Mouse (Mus musculus): Measurements from ENCODE around the gene Olfr652. TPM values are rescaled to one million over a fixed set of nuclear protein-coding genes. Genes with fewer than 3 reads are reported as not detected.

Gene Olfr652
- polyA plus RNA-seq (2015; fragmentation: Nextera tagmentation; extraction: Ambion mirVana), result not detected in 2 replicates

DNA sequence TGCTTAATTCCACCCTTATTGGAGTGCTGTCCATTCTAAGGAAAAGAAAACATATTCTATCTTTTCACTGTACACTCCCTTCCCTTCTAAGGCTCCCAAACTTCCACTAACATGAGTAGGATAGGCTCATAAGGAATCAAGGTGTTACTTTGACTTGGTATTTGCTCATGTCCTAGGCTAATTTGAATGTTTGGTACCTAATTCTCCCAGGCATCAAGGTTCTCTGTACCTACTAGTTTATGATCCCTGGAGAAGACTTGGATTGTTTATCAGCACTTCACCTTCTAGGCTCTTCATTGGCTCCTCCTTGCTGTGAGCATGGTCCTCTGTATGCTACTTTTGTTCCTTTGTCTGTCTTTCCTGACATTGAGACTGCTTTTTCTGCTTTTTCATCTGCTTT lies at the start of gene Olfr652:
Gene Olfr652, plus strand, starts transcription at position 301 of the 400 bp plus-strand sequence.
- no peaks in the 10 kb centered on the region for H3K9me3 ChIP-seq (replicated peaks; ENCODE audit: low read length)
- ATAC-seq (replicated peaks; ENCODE audit: low FRiP score, low read depth), result no peak

DNA sequence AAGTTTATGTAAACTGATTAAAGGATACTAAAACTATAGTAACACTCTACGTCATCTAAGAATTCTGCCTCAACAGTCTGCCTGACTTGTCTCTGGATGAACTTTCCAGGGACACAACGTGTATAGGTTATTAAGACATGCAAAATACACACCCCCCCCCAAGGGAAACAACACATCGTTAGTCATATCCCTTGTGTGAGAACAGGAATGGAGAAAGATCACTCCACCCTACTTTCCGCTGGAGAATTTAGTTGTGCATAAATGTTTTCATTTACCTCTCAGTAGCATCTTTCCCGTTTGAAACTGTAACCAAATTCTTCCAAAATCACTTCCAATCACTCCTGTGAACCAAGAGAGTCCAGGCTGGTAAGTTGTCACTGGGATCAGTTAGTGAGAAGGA lies 10.9 kb upstream of the Olfr652 start, which contains the start of gene Olfr651:
Gene Olfr651, plus strand, starts transcription at position 301 of the 400 bp plus-strand sequence.
- WGBS, result 79% methylated on average over 5 of the region's 5 CpGs
- TF ChIP-seq CTCF (IDR thresholded peaks at IDR 0.05; ENCODE audit: low read depth), result no peak
- Histone ChIP-seq H3K4me3 (replicated peaks; ENCODE audit: low read depth, low read length) (no peak within 1 kb of the TSS), H3K36me3 (ENCODE audit: insufficient read depth, low read length) (no peaks in the 10 kb centered on the region), H3K27me3 (ENCODE audit: insufficient read depth, low read length) (no peaks in the 10 kb centered on the region), H3K9me3 (replicated peaks; ENCODE audit: low read length) (no peaks in the 10 kb centered on the region), H3K9ac (ENCODE audit: low read depth, low read length) (no peak within 1 kb of the TSS), H3K4me2 (ENCODE audit: low read length) (no peak within 1 kb of the TSS), H3K27ac (no peak within 1 kb of the TSS), H3K4me1 (replicated peaks; ENCODE audit: insufficient read depth, low read length) (no peaks in the 10 kb centered on the region)
- no peak for DNase-seq (ENCODE audit: low spot score)
- ATAC-seq (replicated peaks; ENCODE audit: low FRiP score, low read depth), result no peak

More for the DNA sequence above, at the start of gene Olfr652:
- Histone ChIP-seq H3K36me3 (ENCODE audit: insufficient read depth, low read length) (no peaks in the 10 kb centered on the region), H3K27me3 (ENCODE audit: insufficient read depth, low read length) (no peaks in the 10 kb centered on the region), H3K4me1 (replicated peaks; ENCODE audit: insufficient read depth, low read length) (no peaks in the 10 kb centered on the region), H3K4me3 (replicated peaks; ENCODE audit: low read depth, low read length) (no peak within 1 kb of the TSS), H3K9ac (ENCODE audit: low read depth, low read length) (no peak within 1 kb of the TSS), H3K27ac (no peak within 1 kb of the TSS), H3K4me2 (ENCODE audit: low read length) (no peak within 1 kb of the TSS)
- no peak for TF ChIP-seq CTCF (IDR thresholded peaks at IDR 0.05; ENCODE audit: low read depth)
- no peak for DNase-seq (ENCODE audit: low spot score)

DNA sequence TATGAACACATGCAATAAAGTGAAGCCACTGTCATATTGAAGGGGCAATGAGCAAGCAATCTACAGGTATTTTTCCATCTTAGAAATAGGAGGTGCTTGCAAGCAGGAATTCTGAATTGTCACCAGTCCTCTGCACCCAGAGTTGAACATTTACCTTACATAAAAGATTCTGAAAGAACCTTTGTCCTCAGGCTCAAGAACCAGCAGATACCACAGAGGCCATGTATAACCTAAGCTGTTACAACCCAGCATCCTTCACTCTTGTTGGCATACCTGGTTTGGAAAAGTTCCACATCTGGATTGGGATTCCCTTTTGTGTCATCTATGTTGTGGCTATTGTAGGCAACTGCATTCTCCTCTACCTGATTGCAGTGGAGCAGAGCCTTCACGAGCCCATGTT lies 8.0 kb upstream of the Olfr652 start:
- no peak for TF ChIP-seq CTCF (IDR thresholded peaks at IDR 0.05; ENCODE audit: low read depth)
- ATAC-seq (replicated peaks; ENCODE audit: low FRiP score, low read depth), result no peak
- WGBS, result 71% methylated on average over 1 of the region's 1 CpGs

DNA sequence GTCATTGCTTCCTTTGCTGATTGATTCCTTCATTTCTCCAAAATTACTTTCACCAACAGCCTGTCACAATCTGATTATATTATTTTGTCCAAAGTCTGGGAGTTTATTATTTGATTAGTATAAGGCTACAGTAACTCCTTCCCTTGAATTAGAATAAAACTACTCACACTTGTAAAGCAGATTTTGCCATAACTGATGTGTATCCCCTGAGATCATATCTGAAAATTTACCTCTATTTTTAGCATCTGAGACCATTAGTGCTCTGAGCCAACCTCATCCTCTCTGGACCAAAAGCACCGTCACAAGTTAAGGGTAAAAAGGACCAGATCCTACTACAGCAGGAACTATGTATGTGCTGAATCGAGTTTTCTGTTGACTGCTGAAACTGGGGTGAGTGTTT lies 16.3 kb downstream of the Olfr652 start, which contains the start of gene Olfr653:
Gene Olfr653, plus strand, starts transcription at position 301 of the 400 bp plus-strand sequence.
- DNase-seq (ENCODE audit: low spot score) (no peak), ATAC-seq (replicated peaks; ENCODE audit: low FRiP score, low read depth) (no peak)
- Histone ChIP-seq H3K4me2 (ENCODE audit: low read length) (no peak within 1 kb of the TSS), H3K4me3 (replicated peaks; ENCODE audit: low read depth, low read length) (no peak within 1 kb of the TSS), H3K36me3 (ENCODE audit: insufficient read depth, low read length) (no peaks in the 10 kb centered on the region), H3K27me3 (ENCODE audit: insufficient read depth, low read length) (no peaks in the 10 kb centered on the region), H3K9ac (ENCODE audit: low read depth, low read length) (no peak within 1 kb of the TSS), H3K9me3 (replicated peaks; ENCODE audit: low read length) (no peaks in the 10 kb centered on the region), H3K27ac (no peak within 1 kb of the TSS), H3K4me1 (replicated peaks; ENCODE audit: insufficient read depth, low read length) (no peaks in the 10 kb centered on the region)
- WGBS, result 64% methylated on average over 2 of the region's 2 CpGs
- no peak for TF ChIP-seq CTCF (IDR thresholded peaks at IDR 0.05; ENCODE audit: low read depth)

More for the DNA sequence above, 8.0 kb upstream of the Olfr652 start:
- H3K4me2 ChIP-seq (ENCODE audit: low read length), result no peak overlapping the region
- DNase-seq (ENCODE audit: low spot score), result no peak
- H3K9ac ChIP-seq (ENCODE audit: low read depth, low read length), result no peak overlapping the region
- no peak overlapping the region for H3K4me3 ChIP-seq (replicated peaks; ENCODE audit: low read depth, low read length)
- no peak overlapping the region for H3K27ac ChIP-seq
- no peaks in the 10 kb centered on the region for H3K9me3 ChIP-seq (replicated peaks; ENCODE audit: low read length)
- H3K4me1 ChIP-seq (replicated peaks; ENCODE audit: insufficient read depth, low read length), result no peaks in the 10 kb centered on the region
- H3K27me3 ChIP-seq (ENCODE audit: insufficient read depth, low read length), result no peaks in the 10 kb centered on the region
- H3K36me3 ChIP-seq (ENCODE audit: insufficient read depth, low read length), result no peaks in the 10 kb centered on the region

DNA sequence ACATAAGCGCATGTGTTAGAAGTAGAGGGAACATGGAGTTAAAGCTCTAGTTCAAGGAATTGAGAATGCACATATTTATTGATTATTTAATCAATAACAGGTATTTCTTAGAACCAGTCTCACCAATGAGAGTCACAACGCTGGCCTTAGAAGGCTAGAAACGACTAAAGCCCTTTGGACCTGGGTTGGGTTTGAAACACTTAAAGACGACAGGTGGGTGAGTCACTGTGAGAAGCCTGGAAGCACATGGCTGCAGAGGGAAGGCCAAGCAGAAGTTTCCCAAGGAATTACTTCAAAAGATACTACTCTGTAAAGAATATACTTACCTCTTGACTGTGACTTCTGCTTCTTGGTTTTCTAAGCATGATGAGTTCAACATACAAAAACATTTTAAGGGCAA lies 20.1 kb downstream of the Olfr652 start:
- H3K4me3 ChIP-seq (replicated peaks; ENCODE audit: low read depth, low read length), result no peak overlapping the region
- no peak for TF ChIP-seq CTCF (IDR thresholded peaks at IDR 0.05; ENCODE audit: low read depth)
- WGBS, result 91% methylated on average over 4 of the region's 4 CpGs
- H3K4me2 ChIP-seq (ENCODE audit: low read length), result no peak overlapping the region
- no peak for ATAC-seq (replicated peaks; ENCODE audit: low FRiP score, low read depth)
- no peak overlapping the region for H3K27ac ChIP-seq
- H3K9ac ChIP-seq (ENCODE audit: low read depth, low read length), result no peak overlapping the region
- H3K27me3 ChIP-seq (ENCODE audit: insufficient read depth, low read length), result no peaks in the 10 kb centered on the region
- H3K36me3 ChIP-seq (ENCODE audit: insufficient read depth, low read length), result no peaks in the 10 kb centered on the region
- H3K9me3 ChIP-seq (replicated peaks; ENCODE audit: low read length), result no peaks in the 10 kb centered on the region
- no peaks in the 10 kb centered on the region for H3K4me1 ChIP-seq (replicated peaks; ENCODE audit: insufficient read depth, low read length)
- DNase-seq (ENCODE audit: low spot score), result no peak

DNA sequence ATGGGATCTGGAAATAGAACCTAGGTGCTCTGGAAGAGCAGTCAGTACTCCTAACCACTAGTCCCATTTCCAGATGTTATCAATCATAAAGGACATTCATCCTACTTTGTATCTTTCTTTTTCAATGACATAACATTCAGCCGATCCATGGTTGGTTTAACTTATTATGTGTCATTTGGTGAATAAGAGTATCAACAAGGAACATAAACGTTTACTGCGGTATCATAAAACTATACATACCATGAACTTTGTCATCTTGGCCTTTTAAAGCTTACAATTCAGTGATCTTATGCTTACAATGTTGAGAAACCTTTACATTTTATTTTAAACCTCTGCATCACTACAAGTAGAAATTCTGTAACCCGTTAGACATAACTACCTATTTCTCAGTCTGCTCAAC lies 20.7 kb downstream of the Olfr652 start:
- H3K9ac ChIP-seq (ENCODE audit: low read depth, low read length), result no peak overlapping the region
- 84% methylated on average over 4 of the region's 4 CpGs for WGBS

DNA sequence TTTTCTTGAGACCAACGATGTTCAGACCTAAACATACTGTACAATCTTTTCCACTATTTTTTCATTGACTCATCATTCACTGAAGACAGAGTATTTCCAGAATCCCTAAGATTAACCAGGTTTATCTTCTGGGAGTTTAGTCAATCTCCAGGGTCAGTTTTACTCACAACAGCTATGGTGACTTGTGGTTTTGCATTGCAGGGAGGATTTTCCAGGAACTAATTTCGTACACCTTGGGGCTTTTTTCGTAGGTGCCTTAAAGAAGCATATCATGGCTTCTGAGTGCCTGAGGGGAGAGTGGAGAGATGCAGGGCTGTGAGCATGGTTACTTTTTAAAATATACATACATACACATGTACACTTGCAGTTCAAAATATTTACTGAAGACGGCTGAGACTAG lies 26.0 kb downstream of the Olfr652 start, which contains the start of gene Olfr654:
Gene Olfr654, plus strand, starts transcription at position 301 of the 400 bp plus-strand sequence.
- 85% methylated on average over 4 of the region's 4 CpGs for WGBS
- no peaks in the 10 kb centered on the region for H3K27me3 ChIP-seq (ENCODE audit: insufficient read depth, low read length)
- H3K9me3 ChIP-seq (replicated peaks; ENCODE audit: low read length), result no peaks in the 10 kb centered on the region
- TF ChIP-seq CTCF (IDR thresholded peaks at IDR 0.05; ENCODE audit: low read depth), result no peak
- no peaks in the 10 kb centered on the region for H3K4me1 ChIP-seq (replicated peaks; ENCODE audit: insufficient read depth, low read length)
- H3K27ac ChIP-seq, result no peak within 1 kb of the TSS
- H3K9ac ChIP-seq (ENCODE audit: low read depth, low read length), result no peak within 1 kb of the TSS
- ATAC-seq (replicated peaks; ENCODE audit: low FRiP score, low read depth), result no peak
- H3K4me3 ChIP-seq (replicated peaks; ENCODE audit: low read depth, low read length), result no peak within 1 kb of the TSS
- no peak within 1 kb of the TSS for H3K4me2 ChIP-seq (ENCODE audit: low read length)
- no peak for DNase-seq (ENCODE audit: low spot score)
- H3K36me3 ChIP-seq (ENCODE audit: insufficient read depth, low read length), result no peaks in the 10 kb centered on the region

More for the DNA sequence above, 20.7 kb downstream of the Olfr652 start:
- no peaks in the 10 kb centered on the region for H3K9me3 ChIP-seq (replicated peaks; ENCODE audit: low read length)
- no peaks in the 10 kb centered on the region for H3K27me3 ChIP-seq (ENCODE audit: insufficient read depth, low read length)
- DNase-seq (ENCODE audit: low spot score) (no peak), ATAC-seq (replicated peaks; ENCODE audit: low FRiP score, low read depth) (no peak)
- H3K36me3 ChIP-seq (ENCODE audit: insufficient read depth, low read length), result no peaks in the 10 kb centered on the region
- H3K4me2 ChIP-seq (ENCODE audit: low read length), result no peak overlapping the region
- H3K27ac ChIP-seq, result no peak overlapping the region
- H3K4me1 ChIP-seq (replicated peaks; ENCODE audit: insufficient read depth, low read length), result no peaks in the 10 kb centered on the region
- no peak for TF ChIP-seq CTCF (IDR thresholded peaks at IDR 0.05; ENCODE audit: low read depth)
- no peak overlapping the region for H3K4me3 ChIP-seq (replicated peaks; ENCODE audit: low read depth, low read length)
